Mouse (Mus musculus) MEL (cell line): ENCODE results near the gene Ube2g1. TPM values are rescaled to one million over a fixed set of nuclear protein-coding genes. Genes with fewer than 3 reads are reported as not detected.
"Not testable (repeated sequence)": the region's sequence is repeated elsewhere in the genome, so short reads cannot be mapped to it uniquely, and the experiment has no call there.

Experiments
- DNase-seq: peaks from one replicate; pipeline ENCODE4 v3.0.0; 2011; ENCODE audit warnings: low read depth, low spot score
- H3K27ac ChIP-seq: 2 replicates; pipeline ENCODE4 v1.5.1; 2012; ENCODE audit warnings: low read depth, mild to moderate bottlenecking, control low read depth, low read length, moderate library complexity; ENCODE audit not compliant: control insufficient read depth
- H3K27me3 ChIP-seq, 2 experiments: fragments of 150-350 bp in 1 of 2; sonication (generic) in 1 of 2; 2 replicates each; pipeline ENCODE4 v1.6.1; 2012; ENCODE audit warnings: low read length in 2 of 2, mild to moderate bottlenecking in 2 of 2, improper control_type of control experiment in 1 of 2, moderate library complexity in 1 of 2; ENCODE audit not compliant: insufficient read depth in 2 of 2, control insufficient read depth in 1 of 2
- H3K36me3 ChIP-seq, 2 experiments: 2 replicates each; pipeline ENCODE4 v1.6.1; 2012 to 2014; ENCODE audit warnings: low read length in 2 of 2, improper control_type of control experiment in 1 of 2, inconsistent platforms in 1 of 2, mild to moderate bottlenecking in 1 of 2; ENCODE audit not compliant: insufficient read depth in 2 of 2, control insufficient read depth in 1 of 2
- H3K4me1 ChIP-seq, 2 experiments: fragments of 150-350 bp in 1 of 2; sonication (generic) in 1 of 2; 2 replicates each; pipeline ENCODE4 v1.6.1; 2012; ENCODE audit warnings: low read length in 2 of 2, improper control_type of control experiment in 1 of 2, mild to moderate bottlenecking in 1 of 2; ENCODE audit not compliant: insufficient read depth in 2 of 2, control insufficient read depth in 1 of 2
- H3K4me3 ChIP-seq, 2 experiments: fragments of 150-350 bp in 1 of 2; sonication (generic) in 1 of 2; 2 replicates each; pipeline ENCODE4 v1.5.1; 2012; ENCODE audit warnings: low read depth in 2 of 2, low read length in 2 of 2, mild to moderate bottlenecking in 2 of 2, moderate library complexity in 2 of 2, control low read depth in 1 of 2, improper control_type of control experiment in 1 of 2; ENCODE audit not compliant: control insufficient read depth in 1 of 2, insufficient read depth in 1 of 2
- H3K79me2 ChIP-seq: 2 replicates; pipeline ENCODE4 v1.6.1; 2012; ENCODE audit warnings: mild to moderate bottlenecking, low read length, moderate library complexity; ENCODE audit not compliant: control insufficient read depth, poor library complexity, insufficient read depth
- H3K9ac ChIP-seq: 2 replicates; pipeline ENCODE4 v1.6.1; 2012; ENCODE audit warnings: low read depth, mild to moderate bottlenecking, control low read depth, low read length, moderate library complexity; ENCODE audit not compliant: control insufficient read depth, poor library complexity, severe bottlenecking
- H3K9me3 ChIP-seq: fragments of 150-350 bp; sonication (generic); replicated peaks from 2 replicates; pipeline ENCODE4 v1.6.1; 2012; ENCODE audit warnings: mild to moderate bottlenecking, low read length, improper control_type of control experiment, moderate library complexity; ENCODE audit not compliant: insufficient read depth
- BHLHE40 ChIP-seq: IDR thresholded peaks from 2 replicates; pipeline ENCODE4 v1.6.1; 2012; ENCODE audit warnings: low read depth, mild to moderate bottlenecking, inconsistent platforms, low read length, improper control_type of control experiment, borderline replicate concordance
- CHD2 ChIP-seq: IDR thresholded peaks from 2 replicates; pipeline ENCODE4 v1.6.1; 2011; ENCODE audit warnings: low read length, improper control_type of control experiment
- CTCF ChIP-seq, 3 experiments: IDR thresholded peaks in 2 of 3; conservative IDR thresholded peaks in 1 of 3; 2 replicates each; pipeline ENCODE4 v1.5.1; 2011 to 2012; ENCODE audit warnings: low read length in 3 of 3, low read depth in 2 of 3, mild to moderate bottlenecking in 2 of 3, improper control_type of control experiment in 1 of 3, inconsistent platforms in 1 of 3, mixed read lengths in 1 of 3, moderate library complexity in 1 of 3; ENCODE audit not compliant: control insufficient read depth in 1 of 3, insufficient read depth in 1 of 3, poor library complexity in 1 of 3, severe bottlenecking in 1 of 3
- E2F4 ChIP-seq: IDR thresholded peaks from 2 replicates; pipeline ENCODE4 v1.6.1; 2011; ENCODE audit warnings: low read depth, low read length, improper control_type of control experiment, borderline replicate concordance
- EP300 ChIP-seq, 2 experiments: IDR thresholded peaks; 2 replicates each; pipeline ENCODE4 v1.6.1; 2011; ENCODE audit warnings: improper control_type of control experiment in 2 of 2, low read length in 2 of 2, low read depth in 1 of 2, mild to moderate bottlenecking in 1 of 2
- GABPA ChIP-seq: IDR thresholded peaks from 2 replicates; pipeline ENCODE4 v1.6.1; 2012; ENCODE audit warnings: low read depth, mild to moderate bottlenecking, inconsistent platforms, low read length, improper control_type of control experiment, moderate library complexity
- GATA1 ChIP-seq: IDR thresholded peaks from 2 replicates; pipeline ENCODE4 v1.6.1; 2011; ENCODE audit warnings: low read depth, low read length, improper control_type of control experiment
- MEF2A ChIP-seq: IDR thresholded peaks from 2 replicates; pipeline ENCODE4 v1.6.1; 2014; ENCODE audit warnings: low read depth, mild to moderate bottlenecking, inconsistent platforms, low read length, improper control_type of control experiment; ENCODE audit not compliant: poor library complexity, insufficient replicate concordance, severe bottlenecking; ENCODE audit errors: extremely low read depth
- NELFE ChIP-seq: IDR thresholded peaks from 2 replicates; pipeline ENCODE4 v1.6.1; 2011; ENCODE audit warnings: low read depth, low read length, improper control_type of control experiment
- POLR2AphosphoS2 ChIP-seq: IDR thresholded peaks from 2 replicates; pipeline ENCODE4 v1.6.1; 2011; ENCODE audit warnings: low read length, improper control_type of control experiment
- RAD21 ChIP-seq: IDR thresholded peaks from 2 replicates; pipeline ENCODE4 v1.6.1; 2011; ENCODE audit warnings: mild to moderate bottlenecking, low read depth, low read length, improper control_type of control experiment
- SIN3A ChIP-seq: IDR thresholded peaks from 2 replicates; pipeline ENCODE4 v1.6.1; 2012; ENCODE audit warnings: low read length, improper control_type of control experiment, inconsistent platforms
- SMC3 ChIP-seq: IDR thresholded peaks from 2 replicates; pipeline ENCODE4 v1.6.1; 2011; ENCODE audit warnings: low read depth, low read length, improper control_type of control experiment
- TAL1 ChIP-seq: IDR thresholded peaks from 2 replicates; pipeline ENCODE4 v1.6.1; 2012; ENCODE audit warnings: mild to moderate bottlenecking, inconsistent platforms, low read length, moderate library complexity, mixed read lengths
- TBP ChIP-seq: IDR thresholded peaks from 2 replicates; pipeline ENCODE4 v1.8.0; 2011; ENCODE audit warnings: low read depth, low read length, improper control_type of control experiment
- TCF12 ChIP-seq: IDR thresholded peaks from 2 replicates; pipeline ENCODE4 v1.6.1; 2014; ENCODE audit warnings: low read depth, mild to moderate bottlenecking, inconsistent platforms, low read length, improper control_type of control experiment, moderate library complexity
- ZC3H11A ChIP-seq: IDR thresholded peaks from 2 replicates; pipeline ENCODE4 v1.6.1; 2012; ENCODE audit warnings: low read depth, mild to moderate bottlenecking, inconsistent platforms, low read length, improper control_type of control experiment
- ZMIZ1 ChIP-seq: IDR thresholded peaks from 2 replicates; pipeline ENCODE4 v1.6.1; 2012; ENCODE audit warnings: low read depth, mild to moderate bottlenecking, inconsistent platforms, low read length, improper control_type of control experiment, moderate library complexity
- ZNF384 ChIP-seq: IDR thresholded peaks from 2 replicates; pipeline ENCODE4 v1.6.1; 2012; ENCODE audit warnings: low read depth, mild to moderate bottlenecking, inconsistent platforms, low read length, improper control_type of control experiment
- polyA plus RNA-seq, 2 experiments: library from polyadenylated mRNA; stranded (reverse) in 1 of 2; unstranded in 1 of 2; fragments of >175 nt in 1 of 2; fragments of >200 nt in 1 of 2; gene quantifications; 2 replicates each; pipeline versions ENCODE4 v1.2.1 to v1.2.4; 2012; ENCODE audit warnings: low replicate concordance in 2 of 2, low read depth in 1 of 2; ENCODE audit not compliant: insufficient read length in 2 of 2, insufficient read depth in 1 of 2, missing spikeins in 1 of 2
- total RNA-seq: library from RNA; depleted of rRNA; stranded (reverse); fragments of 300-350 nt; gene quantifications from 2 replicates; pipeline ENCODE4 v1.2.3, GENCODE M21; 2012

The Ube2g1 gene
- total and polyA plus RNA-seq, 3 experiments, result 26.6 to 38.1 (median 38.0) TPM

- DNase-seq, result no peak
- no peak overlapping the region for H3K27ac ChIP-seq
- no peaks in the 10 kb centered on the region for H3K9me3 ChIP-seq
- TF ChIP-seq TCF12, result no peak
- no peak for TF ChIP-seq ZNF384
- no peak for TF ChIP-seq BHLHE40
- TF ChIP-seq CHD2, result no peak
- no peak for TF ChIP-seq CTCF (IDR thresholded peaks at IDR 0.05 in 2 of 3, conservative IDR thresholded peaks at IDR 0.05 in 1 of 3; ENCODE audit: control insufficient read depth in 1 of 3, insufficient read depth in 1 of 3, low read depth in 2 of 3, low read length in 3 of 3, poor library complexity in 1 of 3, severe bottlenecking in 1 of 3)
- TF ChIP-seq SIN3A, result no peak
- TF ChIP-seq TBP, result no peak
- TF ChIP-seq POLR2AphosphoS2, result no peak
- no peak for TF ChIP-seq GATA1
- no peak for TF ChIP-seq EP300 (IDR thresholded peaks at IDR 0.05; ENCODE audit: low read depth in 1 of 2, low read length in 2 of 2)
- no peak for TF ChIP-seq ZC3H11A
- no peak for TF ChIP-seq ZMIZ1
- TF ChIP-seq MEF2A, result no peak
- no peak for TF ChIP-seq E2F4
- no peak for TF ChIP-seq TAL1
- TF ChIP-seq RAD21, result no peak
- TF ChIP-seq GABPA, result no peak
- no peak for TF ChIP-seq NELFE
- TF ChIP-seq, all 39 proteins: peak for 0
- H3K4me3 ChIP-seq, result peak overlapping the region in 1 of 2 experiments; percentile 73; a peak in 1 of 4 replicates
- peak overlapping the region; percentile 46 for H3K9ac ChIP-seq
- no peaks in the 10 kb centered on the region for H3K27me3 ChIP-seq
- peaks cover 11 to 27% of the 10 kb centered on the region in 2 experiments for H3K4me1 ChIP-seq
- peaks cover 52% of the 10 kb centered on the region for H3K79me2 ChIP-seq
- peaks cover 0 to 34% of the 10 kb centered on the region in 2 experiments; a peak in 2 of 4 replicates for H3K36me3 ChIP-seq
Observed at GRCm38 (mm10) chr11:72609242-72609641, 2.2 kb downstream of the Ube2g1 start.

DNA sequence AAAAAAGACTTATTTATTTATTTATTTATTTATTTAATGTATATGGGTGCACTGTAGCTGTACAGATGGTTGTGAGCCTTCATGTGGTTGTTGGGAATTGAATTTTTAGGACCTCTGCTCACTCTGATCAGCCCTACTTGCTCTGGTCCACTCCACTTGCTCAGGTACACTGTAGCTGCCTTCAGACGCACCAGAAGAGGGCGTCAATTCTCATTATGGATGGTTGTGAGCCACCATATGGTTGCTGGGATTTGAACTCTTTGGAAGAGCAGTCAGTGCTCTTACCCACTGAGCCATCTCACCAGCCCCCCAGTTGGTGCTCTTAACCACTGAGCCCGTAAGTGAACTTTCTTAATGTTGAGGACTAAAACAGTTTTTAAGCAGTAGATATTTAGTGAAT, 7.3 kb downstream of the Ube2g1 start:
- TF ChIP-seq SMC3 (0 out of 2 replicates have a peak, but pooled peaks have one; percentile 10), CTCF (IDR thresholded peaks at IDR 0.05 in 2 of 3, conservative IDR thresholded peaks at IDR 0.05 in 1 of 3; ENCODE audit: control insufficient read depth in 1 of 3, insufficient read depth in 1 of 3, low read depth in 2 of 3, low read length in 3 of 3, poor library complexity in 1 of 3, severe bottlenecking in 1 of 3) (peak in 2 of 3 experiments; percentile 14 to 15; a peak in 1 of 6 replicates)
- not testable (repeated sequence) for H3K4me3 ChIP-seq, H3K27ac ChIP-seq, H3K9ac ChIP-seq, H3K27me3 ChIP-seq, DNase-seq, H3K9me3 ChIP-seq
- H3K36me3 ChIP-seq, result peaks cover 4 to 27% of the 10 kb centered on the region in 2 experiments
- H3K4me1 ChIP-seq, result peaks cover 6 to 24% of the 10 kb centered on the region in 2 experiments
- peaks cover 52% of the 10 kb centered on the region for H3K79me2 ChIP-seq
